Mouse (Mus musculus) embryonic fibroblast, embryonic 13.5 days (primary cell): ENCODE data around the gene Celf2. TPM values are rescaled to one million over a fixed set of nuclear protein-coding genes. Genes with fewer than 3 reads are reported as not detected.

ENCODE experiments used
- H3K27ac ChIP-seq: 2 replicates; pipeline ENCODE4 v1.5.1; 2012; ENCODE audit warnings: low read length, control low read depth, inconsistent platforms; ENCODE audit not compliant: insufficient read depth
- H3K4me1 ChIP-seq: 2 replicates; pipeline ENCODE4 v1.6.1; 2011; ENCODE audit warnings: low read length; ENCODE audit not compliant: control insufficient read depth, insufficient read depth
- H3K4me3 ChIP-seq: 2 replicates; pipeline ENCODE4 v1.5.1; 2011; ENCODE audit warnings: mild to moderate bottlenecking, control low read depth, low read length; ENCODE audit not compliant: insufficient read depth
- CTCF ChIP-seq: IDR thresholded peaks from 2 replicates; pipeline ENCODE4 v1.5.1; 2011; ENCODE audit warnings: mild to moderate bottlenecking, control low read depth, low read length, moderate library complexity, borderline replicate concordance; ENCODE audit not compliant: insufficient read depth
- POLR2A ChIP-seq: IDR thresholded peaks from 2 replicates; pipeline ENCODE4 v1.6.1; 2011; ENCODE audit warnings: low read depth, mild to moderate bottlenecking, control low read depth, low read length, moderate library complexity
- polyA plus RNA-seq: library from polyadenylated mRNA; stranded (reverse); fragments of >200 nt; gene quantifications from 2 replicates; pipeline ENCODE4 v1.2.4, GENCODE M21; 2011; ENCODE audit warnings: low read depth; ENCODE audit not compliant: missing spikeins, insufficient read length

The Celf2 gene
- polyA plus RNA-seq, 1 experiment, result 36.6 TPM

DNA sequence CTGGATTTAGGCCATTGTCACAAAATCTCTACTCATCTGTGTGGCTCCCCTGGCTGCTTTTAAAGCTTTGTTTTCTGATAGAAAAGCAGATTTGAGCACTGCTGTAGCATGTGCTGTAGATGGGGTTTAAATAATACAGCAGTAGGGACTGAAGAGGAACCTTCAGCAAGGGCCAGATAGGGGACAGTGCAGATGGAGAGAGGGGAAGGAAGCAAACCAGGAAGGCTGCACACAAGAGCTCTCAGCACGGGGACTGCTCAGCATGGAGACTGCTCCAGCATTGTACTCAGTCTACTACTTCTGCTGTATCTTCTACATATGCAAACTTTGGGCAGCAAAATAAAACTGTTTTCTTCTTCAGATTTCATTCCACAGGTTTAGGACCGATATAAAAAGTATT is 687.8 kb downstream of the Celf2 start:
- Histone ChIP-seq H3K4me3 (no peak overlapping the region), H3K27ac (no peak overlapping the region), H3K4me1 (no peaks in the 10 kb centered on the region)
- TF ChIP-seq POLR2A (no peak), CTCF (no peak)

DNA sequence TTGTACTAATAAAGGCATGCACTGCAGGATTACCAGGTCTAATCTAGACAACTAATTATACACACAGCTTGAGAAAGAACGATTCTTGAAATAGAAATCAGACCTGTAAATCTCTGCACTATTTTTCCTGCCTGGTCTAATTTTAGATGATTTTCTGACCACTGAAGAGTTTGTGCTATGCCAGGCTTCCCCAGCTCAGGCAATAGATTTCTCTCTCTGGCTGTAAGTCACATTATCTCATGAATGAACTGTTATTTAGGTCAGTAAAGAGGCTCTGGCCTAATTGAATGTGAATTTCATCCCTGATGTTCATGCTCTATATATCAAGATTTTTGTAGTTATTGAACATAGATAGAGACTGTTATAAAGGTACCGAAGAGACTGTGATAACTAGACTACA is 694.1 kb downstream of the Celf2 start:
- Histone ChIP-seq H3K4me1 (no peaks in the 10 kb centered on the region), H3K27ac (no peak overlapping the region), H3K4me3 (no peak overlapping the region)
- no peak for TF ChIP-seq POLR2A
- no peak for TF ChIP-seq CTCF

DNA sequence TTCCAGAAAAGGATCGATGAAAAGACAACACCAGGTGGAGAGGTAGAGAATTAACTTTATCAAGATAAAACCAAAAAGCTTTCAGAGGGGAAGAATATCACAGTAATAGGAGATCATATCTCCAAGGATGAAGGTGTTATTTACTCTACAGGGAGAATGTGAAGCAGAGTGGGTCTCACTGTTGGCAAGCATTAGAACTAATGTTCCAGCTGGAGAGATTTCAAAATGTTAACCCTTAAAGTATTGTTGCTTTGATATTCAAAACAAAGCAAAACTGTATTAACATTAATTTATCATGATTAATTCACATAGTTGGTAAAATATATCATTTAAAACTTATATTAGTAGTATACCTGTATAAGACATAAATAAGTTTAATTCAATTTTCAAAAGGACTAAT is 700.6 kb downstream of the Celf2 start:
- Histone ChIP-seq H3K4me1 (no peaks in the 10 kb centered on the region), H3K27ac (no peak overlapping the region), H3K4me3 (no peak overlapping the region)
- TF ChIP-seq CTCF (no peak), POLR2A (no peak)

DNA sequence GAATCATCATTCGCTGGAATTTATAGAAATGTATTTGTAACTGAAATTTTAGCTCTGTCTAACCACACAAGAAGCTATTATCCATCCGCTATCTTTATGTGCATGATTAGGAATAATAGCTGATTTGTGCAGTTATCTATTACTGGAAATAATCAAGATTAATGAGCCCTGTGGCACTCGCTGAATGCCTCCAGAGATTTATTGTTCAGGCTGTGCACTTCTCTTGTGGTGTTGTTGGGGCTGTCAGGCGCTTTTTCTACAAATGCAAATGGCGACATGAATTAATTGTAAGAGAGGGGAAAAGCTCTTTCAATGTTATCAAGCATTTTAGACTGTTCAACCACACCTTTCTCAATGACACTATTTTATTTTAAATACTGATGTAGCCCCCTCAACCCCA is 712.6 kb downstream of the Celf2 start:
- TF ChIP-seq POLR2A (no peak), CTCF (no peak)
- Histone ChIP-seq H3K4me3 (no peak overlapping the region), H3K27ac (no peak overlapping the region), H3K4me1 (peaks cover 3% of the 10 kb centered on the region; the same call in 1 of the 2 replicates)

DNA sequence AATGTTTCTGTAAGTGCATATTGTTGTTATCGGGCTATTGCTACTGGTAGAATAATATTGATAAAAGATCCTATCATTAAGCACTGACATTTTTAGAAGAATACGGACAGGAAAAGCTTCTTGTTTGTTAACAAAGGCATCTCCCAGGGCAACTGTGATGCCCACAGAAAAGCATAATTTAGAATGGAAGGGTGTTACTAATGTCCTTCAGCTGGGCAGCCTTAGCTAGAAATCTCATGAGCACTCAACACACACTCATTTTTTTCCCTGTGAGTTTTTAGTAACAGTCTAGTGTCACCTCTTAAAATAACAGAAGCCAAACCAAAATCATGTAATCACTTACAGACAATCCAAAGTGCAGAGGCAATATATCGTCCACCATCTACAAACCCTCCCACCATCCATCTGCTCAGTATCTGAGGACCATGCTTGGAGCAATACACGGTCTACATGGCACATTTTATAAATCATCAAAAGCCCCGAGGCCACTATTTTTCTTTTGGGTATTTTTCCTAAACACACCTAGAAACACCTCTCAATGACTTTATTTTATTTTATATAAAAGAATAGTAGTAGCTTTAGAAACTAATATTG is 713.3 kb downstream of the Celf2 start:
- no peak overlapping the region for H3K4me3 ChIP-seq
- no peak overlapping the region for H3K27ac ChIP-seq
- no peak for TF ChIP-seq POLR2A
- TF ChIP-seq CTCF, result no peak
- peaks cover 3% of the 10 kb centered on the region; the same call in 1 of the 2 replicates for H3K4me1 ChIP-seq

DNA sequence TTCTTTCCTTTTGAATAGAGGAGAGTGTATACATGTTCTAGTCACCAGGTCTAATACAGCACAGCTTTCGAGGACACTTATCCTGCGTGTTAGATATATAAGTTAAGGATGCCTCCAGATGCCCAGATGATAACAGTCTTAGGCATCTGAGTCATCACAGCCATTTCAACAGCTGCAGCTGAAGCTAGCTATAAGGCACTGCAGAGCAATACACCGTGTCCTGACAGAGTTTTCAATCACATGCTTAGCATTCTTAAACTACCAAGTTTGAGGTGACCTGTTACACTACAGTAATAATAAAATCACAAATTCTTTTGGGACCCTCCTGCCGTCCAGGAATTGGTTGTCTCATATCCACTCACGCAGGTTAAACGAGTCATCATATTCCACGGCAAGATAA is 714.5 kb downstream of the Celf2 start:
- Histone ChIP-seq H3K4me1 (peaks cover 3% of the 10 kb centered on the region; the same call in 1 of the 2 replicates), H3K27ac (no peak overlapping the region), H3K4me3 (no peak overlapping the region)
- no peak for TF ChIP-seq POLR2A
- no peak for TF ChIP-seq CTCF

DNA sequence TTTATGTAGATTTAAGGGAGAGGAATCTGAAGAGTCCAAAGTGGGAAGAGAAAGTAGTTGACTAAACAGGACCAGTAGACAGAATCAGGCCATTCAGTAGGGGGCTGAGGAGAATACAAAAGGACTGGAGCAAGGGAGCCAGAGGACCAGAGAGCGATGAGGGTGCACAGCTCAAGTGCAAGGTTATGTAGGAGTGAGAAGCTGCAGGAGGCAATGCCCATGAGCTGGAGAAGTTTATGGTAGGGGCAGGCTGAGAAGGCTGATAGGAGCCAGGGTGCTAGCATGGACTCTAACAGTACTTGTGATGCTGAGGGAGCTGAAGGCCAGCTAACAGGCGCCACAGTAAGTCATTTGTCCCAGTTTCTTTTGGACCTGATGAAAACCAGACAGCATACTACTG is 718.5 kb downstream of the Celf2 start:
- no peak for TF ChIP-seq POLR2A
- TF ChIP-seq CTCF, result no peak
- Histone ChIP-seq H3K27ac (no peak overlapping the region), H3K4me3 (no peak overlapping the region), H3K4me1 (peaks cover 3% of the 10 kb centered on the region; the same call in 1 of the 2 replicates)

DNA sequence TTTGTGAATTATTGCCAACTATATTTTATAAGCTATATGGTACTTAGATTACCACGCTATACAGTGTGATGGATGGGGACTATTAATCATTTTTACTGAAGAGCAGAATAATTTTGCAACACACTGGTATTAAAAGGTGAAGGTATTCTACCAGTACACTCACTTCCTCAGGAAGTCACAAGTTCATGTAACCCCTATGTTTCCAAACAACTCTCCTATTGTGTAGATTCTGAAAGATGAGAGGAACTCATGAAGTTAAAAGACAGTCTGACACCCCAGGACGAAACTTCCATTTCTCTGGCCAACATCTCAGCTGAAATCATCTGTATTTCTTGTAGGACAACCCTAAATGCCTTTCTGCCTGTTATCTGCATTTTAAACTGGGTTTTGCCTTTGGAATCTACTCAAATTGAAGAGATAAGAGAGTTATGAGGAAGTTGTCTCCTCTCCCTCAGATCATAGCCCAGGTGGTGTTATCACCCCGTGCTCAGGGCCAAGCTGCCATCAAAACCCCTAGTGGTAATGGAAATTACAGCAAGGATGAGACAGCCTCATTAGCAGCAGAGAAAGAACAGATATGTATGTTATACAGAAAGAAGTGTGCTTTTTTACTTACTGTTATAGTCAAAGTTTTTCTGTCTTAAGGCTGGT is 722.7 kb downstream of the Celf2 start:
- Histone ChIP-seq H3K4me3 (no peak overlapping the region), H3K4me1 (no peaks in the 10 kb centered on the region), H3K27ac (no peak overlapping the region)
- no peak for TF ChIP-seq CTCF
- TF ChIP-seq POLR2A, result no peak

DNA sequence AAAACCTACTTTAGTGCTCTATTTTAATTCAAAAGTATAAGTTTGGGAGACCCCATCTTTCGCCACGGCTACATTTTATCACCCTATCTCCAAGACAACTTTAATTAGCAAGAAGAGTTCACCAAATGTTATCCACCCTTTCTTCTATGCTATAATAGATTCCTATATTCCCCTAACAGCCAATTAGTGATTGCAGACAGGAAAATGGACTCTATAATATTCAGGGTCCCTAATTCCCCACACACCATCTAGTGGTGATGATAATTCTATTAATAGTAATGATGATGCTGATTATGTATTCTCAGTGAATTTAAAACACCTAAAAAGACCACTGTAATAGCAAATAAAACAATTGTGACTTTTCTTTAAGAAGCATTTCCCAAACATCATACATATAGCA is 739.1 kb downstream of the Celf2 start:
- no peak for TF ChIP-seq CTCF
- Histone ChIP-seq H3K4me1 (no peaks in the 10 kb centered on the region), H3K27ac (no peak overlapping the region), H3K4me3 (no peak overlapping the region)

DNA sequence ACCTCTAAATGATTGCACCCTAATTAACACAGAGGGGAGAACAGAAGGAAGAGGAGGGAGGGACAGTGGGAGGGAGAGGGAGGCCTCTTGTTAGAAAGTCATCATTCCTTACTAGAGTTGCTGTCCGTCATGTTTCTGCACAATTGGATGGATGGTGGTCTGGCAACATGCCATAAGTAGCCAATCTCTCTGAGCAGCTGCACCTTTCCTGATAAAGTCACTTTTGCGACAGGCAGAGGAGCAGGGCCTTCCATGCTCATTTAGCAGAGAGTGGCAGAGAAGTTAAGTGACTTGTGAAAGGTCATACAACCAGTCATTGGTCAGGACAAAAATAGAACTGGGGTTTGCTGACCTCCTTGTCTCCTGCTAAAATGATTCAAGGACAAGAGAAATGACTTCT is 747.0 kb downstream of the Celf2 start:
- Histone ChIP-seq H3K27ac (no peak overlapping the region), H3K4me3 (no peak overlapping the region), H3K4me1 (no peaks in the 10 kb centered on the region)
- TF ChIP-seq POLR2A, result no peak
- TF ChIP-seq CTCF, result no peak

DNA sequence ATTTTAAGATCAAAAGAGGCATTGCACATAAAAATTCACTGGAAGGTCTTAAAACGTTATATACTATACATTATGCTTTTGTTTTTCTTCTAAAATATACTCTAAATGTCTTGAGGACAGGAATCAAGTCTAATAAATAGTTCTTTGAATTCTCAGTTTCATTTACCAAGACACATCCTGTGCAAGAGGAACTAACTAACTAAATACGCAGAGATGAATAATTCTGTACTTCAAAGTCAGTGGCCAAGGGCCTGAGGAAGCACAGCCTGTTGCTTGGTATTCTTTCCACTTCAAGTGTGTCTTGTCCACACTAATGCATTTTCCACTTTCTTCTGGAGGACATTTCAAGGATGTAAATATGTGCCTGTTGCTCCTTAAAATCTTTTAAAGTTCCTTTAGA is 766.2 kb downstream of the Celf2 start:
- H3K4me1 ChIP-seq, result peaks cover 2% of the 10 kb centered on the region; the same call in 1 of the 2 replicates
- H3K4me3 ChIP-seq, result no peak overlapping the region
- H3K27ac ChIP-seq, result no peak overlapping the region
- TF ChIP-seq POLR2A (no peak), CTCF (no peak)
